Mouse (Mus musculus): ENCODE measurements around the gene Tle4.

The Tle4 gene

DNA sequence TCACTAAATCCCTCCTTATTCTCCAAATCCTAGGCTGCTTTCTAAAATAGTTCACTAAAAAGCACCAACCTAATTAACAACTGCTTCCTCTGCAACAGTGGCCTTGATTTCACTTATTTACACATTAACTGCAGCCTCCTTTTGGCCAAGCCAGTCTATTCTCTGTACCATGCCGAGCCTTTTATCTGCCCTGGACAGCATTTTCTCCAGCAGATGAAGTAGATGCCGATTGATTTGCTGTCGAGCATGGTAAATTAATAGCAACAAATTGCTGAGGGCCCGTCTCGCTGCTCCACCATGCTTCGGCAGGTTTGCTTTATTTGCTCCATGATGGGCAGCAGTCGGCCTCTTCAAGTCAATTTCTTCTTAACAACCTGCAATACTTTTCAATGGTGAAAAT is 7.7 kb downstream of the Tle4 start:
- no peak for DNase-seq (ENCODE audit: low spot score)

DNA sequence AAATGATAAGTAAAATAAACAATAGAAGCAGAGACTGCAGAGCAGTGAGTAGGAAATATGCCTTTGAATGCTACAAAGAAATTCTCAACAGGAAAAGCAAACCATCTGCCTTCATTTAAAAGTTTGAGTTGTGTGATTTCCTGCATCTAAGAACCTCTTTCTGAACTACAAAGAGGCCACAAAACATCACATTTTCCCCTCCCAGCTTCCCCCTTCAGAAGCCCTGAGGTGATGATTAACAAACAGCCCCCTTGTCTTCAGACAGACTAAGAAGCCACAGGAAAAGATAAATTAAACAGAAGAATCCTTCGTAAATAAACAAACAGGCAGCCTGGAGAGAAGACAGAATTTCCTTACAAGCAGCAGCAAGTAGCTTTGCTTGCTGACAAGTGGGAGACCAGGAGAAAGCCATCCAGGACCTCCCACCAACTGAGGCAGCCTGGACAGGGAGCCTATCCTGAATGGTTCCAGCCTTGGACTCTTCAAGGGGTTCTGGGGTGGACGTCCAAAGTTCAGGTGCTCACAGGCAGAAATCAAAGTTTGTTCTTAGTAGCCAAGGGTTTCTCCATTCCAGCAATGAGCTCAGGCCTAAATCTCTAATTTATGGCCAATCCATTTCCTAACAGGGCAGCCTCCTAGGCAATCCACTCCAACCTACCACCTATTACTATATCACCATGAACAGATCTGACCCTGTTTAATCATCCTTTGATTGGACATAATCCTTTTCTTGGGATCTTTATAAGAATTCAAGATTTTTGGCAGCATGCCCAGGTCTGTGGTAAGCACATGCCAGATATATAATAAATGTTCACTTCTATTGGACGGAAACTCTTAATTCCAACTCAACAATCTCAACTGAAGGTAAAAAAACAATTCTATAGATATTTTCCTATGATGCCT is 9.4 kb downstream of the Tle4 start:
- DNase-seq (ENCODE audit: low spot score), result no peak

DNA sequence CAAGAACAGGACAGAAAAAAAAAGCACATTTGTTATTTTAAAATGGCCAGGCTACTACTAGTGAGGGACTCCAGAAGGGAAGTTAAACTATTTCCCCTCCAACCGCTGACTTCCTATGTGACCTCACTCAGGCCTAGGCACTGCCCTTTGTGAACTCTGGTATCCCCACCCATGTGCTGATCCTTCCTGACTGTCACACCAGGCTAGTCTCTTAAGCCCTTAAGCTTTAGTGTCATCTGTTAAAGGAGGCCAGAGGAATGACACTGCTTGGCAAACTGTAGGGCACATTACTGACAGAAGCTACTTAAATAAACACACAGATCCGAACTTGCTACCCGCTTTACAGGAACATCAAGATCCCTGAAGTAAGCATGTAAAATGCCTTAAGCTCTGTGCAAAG is 11.7 kb downstream of the Tle4 start:
- no peak for DNase-seq (ENCODE audit: low spot score)

DNA sequence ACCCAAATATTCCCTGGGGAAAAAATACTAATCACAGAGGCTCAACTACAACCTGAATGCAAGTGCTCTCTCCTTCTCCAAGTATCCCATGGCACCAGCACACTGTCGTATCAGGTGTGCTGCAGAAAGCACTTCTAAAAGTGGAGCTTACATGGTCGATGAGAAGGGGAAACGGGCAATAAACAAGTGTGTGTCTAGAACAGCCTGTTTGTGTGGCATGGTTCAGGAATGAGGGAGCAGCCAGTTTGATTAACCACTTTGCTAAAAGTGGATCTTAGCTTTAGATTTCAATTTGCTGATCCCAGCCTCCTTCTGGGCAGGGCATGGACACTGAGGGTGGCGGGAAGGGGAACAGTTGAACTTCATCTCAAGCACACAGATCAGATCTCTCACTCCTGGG is 12.1 kb downstream of the Tle4 start:
- no peak for DNase-seq (ENCODE audit: low spot score)

DNA sequence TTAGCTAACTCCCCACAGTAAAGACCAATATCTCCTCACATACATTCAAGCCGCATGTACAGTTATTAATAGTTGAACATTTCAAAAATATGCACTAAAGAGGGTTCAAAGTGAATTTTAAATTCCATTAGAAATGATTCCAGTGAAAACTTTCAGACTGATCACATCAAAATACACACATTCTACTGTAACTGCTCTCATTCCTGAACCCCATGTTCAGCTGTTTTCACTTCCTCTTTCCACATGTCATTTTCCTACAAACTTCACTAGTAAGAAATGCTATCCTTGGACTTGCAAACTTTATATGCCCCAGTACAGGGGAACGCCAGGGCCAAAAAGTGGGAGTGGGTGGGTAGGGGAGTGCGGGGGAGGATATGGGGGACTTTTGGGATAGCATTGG is 12.6 kb downstream of the Tle4 start:
- DNase-seq (ENCODE audit: low spot score), result no peak

DNA sequence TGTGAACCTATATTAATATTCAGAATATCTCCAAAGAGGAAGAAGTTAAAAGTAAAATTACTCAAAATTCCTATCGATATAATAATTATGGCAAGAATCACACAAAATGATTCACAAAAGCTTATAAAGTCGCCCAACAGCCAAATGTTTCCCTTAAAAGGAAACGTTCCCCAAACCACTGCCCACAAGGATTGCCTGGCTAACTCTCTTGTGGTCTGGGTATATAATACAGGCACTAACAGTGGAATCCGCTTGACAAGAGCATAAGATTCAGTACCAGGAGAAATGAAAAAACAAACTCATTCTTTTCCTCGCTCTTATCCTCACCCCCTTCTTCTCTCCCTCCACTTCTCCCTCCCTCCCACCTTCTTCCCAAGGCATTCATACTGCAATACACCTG is 19.2 kb downstream of the Tle4 start:
- DNase-seq (ENCODE audit: low spot score), result no peak

DNA sequence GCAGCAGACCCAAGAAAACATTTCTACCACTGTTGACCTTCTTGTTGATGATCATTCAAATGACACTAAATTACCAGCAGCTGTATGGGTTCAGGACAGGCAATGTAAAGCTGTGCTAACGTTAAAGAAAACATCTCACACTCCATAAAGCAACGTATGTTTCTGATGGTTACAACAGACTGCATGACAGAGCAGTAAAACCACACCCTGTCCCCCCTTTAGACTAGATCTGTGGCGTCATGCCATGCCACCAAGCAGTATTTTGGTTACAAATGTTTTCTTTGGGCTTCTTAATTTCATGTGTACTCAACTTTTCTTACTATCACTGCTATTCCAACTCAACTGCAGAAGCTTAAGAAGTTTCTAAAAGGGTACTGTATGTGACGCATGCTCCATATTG is 19.8 kb downstream of the Tle4 start:
- no peak for DNase-seq (ENCODE audit: low spot score)

DNA sequence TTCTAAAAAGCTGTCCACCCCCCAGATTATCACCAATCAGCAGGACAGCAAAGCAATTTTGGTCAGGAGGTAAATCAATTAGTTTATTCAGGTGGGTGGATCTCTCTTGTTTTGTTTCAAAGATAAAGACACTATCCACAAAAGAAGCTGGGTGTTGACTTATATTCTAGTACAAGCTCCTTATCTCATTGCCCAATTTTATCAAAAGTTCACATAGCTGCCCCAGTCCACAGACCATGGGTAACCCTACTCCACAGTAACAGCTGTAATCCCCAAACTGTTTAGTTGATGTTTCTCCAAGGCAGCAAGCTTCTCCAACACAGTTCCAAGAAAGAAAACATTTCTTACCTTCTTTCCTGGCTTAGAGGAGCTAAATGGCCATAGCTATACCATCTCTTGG is 21.5 kb downstream of the Tle4 start:
- no peak for DNase-seq (ENCODE audit: low spot score)

DNA sequence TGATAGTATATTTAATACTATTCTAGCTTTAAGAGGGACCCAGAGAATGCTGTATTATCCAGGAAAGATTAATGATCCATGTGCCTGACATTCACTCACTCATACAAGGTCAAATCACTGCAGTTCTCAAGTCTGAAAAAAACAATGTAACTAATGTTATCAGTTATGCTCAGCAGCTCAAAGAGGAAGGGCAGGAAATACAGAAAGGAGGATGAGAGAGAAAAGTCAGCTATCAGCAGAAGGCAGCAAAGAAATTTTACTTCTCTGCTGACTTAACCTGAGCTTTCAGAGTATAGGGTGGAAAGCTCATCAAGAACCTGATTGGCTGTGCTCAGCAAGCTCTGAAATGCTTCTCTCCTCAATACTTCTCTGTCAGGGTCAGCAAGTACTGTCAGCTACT is 29.0 kb downstream of the Tle4 start:
- DNase-seq (ENCODE audit: low spot score), result no peak

DNA sequence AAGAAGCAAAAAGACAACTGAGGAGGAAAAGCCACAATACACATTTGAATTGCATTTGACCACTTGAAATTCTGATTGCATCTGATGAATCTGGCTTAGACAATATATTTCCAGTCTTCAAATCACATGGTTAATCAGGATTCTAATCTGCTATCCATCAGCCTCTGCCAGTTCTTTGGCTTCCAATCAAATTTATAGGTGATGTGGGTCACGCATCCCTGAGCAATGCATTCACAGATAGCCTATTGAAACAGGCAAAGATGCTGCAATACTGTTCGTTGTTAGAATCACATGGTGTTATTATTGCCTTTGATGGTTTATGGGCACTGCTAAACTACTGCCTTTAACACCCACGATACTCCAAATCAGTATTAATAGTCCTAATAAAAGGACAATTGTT is 30.8 kb downstream of the Tle4 start:
- DNase-seq (ENCODE audit: low spot score), result no peak

DNA sequence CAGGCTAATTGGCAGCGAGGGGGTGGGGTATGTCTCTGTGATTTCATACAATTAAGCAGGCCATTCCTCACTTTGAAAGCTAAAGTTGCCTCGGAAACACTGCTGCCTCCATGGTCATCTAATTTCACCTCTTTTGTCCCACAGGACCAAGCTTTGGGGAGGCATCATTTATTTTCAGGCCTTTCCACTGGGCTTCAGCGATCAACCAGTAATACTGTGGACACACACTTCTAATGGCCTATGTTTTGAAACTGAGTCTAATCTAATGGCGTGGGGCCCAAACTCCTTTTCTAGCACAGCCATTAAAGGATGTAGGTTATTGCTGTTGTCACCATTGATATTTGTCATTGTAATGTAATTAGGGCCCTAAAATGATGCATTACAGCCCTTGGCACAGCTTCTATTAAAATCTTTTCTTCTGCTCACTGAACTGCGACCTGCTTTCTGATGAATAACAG is 31.3 kb downstream of the Tle4 start:
- DNase-seq (ENCODE audit: low spot score), result no peak

DNA sequence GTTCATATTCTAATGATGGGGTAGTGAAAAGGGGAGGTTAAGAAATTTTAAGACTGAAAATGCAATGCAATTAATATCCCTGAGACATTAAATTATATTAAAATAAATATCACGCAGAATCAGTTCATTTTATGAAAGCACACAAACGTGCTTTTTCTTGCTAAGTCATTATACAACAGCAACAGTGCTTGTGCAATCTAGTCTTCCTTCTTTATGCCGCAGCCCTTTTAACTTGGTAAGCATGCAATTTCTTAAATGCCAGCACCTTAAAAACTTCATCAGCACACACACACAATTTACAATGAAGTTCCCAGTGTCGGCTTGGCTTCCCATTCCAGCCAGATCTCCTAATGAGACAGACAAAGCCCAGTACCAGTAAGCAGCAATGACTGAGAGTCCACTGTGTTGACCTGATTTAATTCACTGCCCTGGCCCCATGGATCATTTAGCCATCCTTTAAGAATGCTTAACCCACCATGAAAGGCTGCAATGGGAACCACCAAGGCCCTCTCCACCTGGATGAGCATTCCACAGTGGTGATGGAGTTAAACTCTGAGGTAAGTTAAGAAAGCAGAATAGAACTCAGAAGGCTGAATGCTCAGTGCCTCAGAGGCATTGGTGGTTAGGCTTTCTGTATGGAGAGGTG is 32.3 kb downstream of the Tle4 start:
- DNase-seq (ENCODE audit: low spot score), result no peak

DNA sequence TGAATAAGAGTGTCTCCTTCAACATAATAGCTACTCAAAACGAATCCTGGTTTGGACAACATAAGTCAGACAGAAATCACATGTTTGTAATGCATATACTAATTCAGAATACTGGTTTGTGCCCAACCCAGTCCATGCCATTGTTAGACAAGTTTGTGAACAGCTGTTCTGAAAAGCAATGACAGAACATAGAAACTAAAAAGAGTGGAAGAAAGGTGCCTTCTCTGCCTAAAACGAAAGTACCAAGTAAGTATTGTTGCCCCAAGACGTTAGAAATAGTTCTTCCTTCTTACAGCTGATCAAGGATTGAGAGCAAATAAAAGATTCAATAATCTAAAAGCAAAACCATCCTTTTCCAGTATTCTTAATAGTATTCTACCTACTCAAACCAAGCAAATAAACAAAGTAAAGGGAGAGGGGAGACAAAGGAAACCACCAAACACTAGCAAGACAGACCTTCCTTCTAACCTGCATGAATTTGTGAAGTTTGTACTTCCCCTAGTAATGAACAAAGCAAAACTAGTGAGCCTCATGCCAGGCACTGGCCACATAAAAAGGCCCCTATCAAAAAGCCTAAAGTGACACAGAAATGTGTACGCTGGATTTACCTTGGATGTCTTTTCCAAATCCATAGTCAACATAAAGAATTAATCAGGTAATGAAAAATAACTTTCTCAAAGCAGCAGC is 34.4 kb downstream of the Tle4 start:
- no peak for DNase-seq (ENCODE audit: low spot score)

DNA sequence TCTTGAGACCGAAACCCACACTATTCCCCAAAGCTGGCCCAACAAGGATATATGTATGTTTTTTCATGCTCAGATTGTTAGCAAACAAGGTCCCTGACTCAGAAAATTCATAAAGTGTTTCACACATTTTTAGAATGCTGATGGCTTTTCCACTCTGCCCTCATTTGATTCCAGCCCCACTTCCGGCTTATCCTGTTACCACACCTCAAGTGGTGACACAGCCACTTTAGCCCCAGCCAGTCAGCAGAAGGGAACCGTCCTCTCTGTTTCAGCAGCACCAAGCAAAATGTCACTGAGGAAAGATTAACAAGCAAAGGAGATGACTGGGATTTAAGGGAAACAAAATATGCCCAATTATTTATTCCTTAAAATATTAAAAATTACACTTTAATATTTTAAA is 50.0 kb downstream of the Tle4 start:
- no peak for DNase-seq (ENCODE audit: low spot score)

DNA sequence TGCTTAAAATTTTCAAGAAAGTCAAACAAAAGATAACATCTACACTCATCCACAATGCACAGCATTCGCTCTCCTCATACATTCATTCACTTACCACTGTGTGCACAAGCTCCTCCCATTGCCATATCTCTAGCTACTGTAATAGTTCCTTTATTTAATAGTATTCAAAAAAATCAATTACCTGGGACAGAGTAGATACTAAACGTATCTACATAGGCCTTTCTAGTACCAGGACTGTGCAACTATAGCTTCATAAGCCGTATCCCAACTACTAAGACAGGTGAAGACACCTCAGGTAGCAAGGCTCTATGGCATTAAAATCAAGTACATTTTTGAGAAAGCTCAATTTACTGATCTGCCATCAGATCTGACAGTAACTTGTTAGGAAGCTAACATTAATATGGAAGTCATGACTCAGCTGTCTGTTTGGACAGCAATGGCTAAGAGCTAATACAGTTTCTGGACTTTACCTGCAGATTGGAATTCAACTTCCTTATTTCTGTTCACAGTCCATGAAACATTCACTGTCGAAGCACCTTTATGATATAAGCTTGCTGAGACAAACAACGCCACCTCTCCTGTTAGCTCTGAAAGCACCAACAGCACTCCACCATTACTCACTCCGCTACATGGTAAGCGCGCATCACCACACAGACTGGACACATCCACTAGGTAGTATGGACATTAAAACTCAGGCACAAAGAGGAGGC is 50.6 kb downstream of the Tle4 start:
- DNase-seq (ENCODE audit: low spot score), result no peak

DNA sequence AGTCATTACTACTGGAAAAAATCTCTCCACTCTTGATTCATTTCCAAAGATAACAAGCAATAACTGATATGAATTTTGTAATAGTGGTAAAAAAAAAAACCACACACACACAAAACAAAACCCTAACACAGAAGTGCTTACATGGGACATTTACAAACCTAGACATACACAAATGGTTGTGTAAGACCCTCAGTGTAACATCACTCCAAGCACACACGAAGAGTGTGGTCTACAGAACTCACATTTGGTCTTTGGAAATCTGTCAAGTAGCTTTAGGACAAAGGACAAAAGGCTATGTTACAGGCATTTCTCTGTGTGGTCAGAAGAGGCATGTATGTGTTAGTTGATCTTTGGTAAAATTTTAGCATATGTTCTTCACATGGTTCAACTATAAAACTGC is 52.4 kb downstream of the Tle4 start:
- DNase-seq (ENCODE audit: low spot score), result no peak

DNA sequence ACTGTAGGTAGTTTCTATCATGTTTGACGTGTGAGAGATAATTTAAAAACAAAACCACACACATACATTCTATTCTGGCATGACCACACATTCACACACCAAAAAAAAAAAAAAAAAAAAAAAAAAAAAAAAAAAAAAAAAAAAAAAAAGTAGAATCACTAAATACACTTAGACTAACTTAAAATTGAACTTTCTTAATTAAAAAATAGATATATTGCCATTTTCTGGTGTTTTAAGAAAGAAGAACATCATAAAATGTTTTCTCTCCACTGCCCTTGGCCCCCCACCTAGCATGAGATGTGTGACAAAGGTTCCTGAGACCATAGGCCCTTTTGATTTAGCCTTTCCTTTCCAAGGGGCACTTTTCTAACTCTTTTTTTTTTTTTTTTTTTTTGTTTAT is 54.5 kb downstream of the Tle4 start:
- DNase-seq (ENCODE audit: low spot score), result no peak

DNA sequence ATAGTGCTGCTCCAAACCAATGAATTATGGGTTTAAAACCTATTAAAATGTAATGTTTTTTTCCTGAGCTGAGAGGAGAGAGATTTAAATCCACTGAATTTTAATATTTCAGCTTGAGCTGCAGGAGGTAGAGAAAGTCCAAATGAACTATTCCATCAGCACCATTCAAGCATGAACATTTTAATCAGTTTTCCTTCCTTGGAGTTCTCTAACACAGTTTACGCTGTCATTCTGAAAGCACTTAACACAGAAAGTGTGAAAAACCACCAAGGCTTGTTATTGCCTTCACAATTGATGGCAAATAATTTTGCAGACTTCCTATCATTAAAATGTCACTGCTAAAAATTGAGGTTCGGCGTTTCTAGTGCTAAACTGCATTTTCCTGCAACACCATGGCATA is 57.2 kb downstream of the Tle4 start:
- no peak for DNase-seq (ENCODE audit: low spot score)

DNA sequence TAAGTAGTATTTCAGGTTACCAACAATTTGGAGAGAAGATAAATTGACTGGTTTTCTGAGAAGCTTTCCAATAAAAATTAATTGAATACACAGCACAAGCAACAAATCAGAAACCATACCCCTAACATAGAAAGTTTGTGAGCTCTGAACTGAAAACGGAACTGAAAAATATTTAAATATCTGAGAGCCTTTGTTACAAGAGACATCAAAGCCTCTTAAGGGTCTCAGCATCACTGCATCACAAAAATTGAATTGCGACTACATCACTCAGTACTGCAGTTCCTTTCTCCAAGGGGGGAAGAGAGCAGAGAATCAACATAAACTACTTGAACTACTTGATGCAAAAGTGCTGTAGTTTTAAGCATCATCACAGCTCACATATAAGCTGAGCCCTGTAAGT is 61.2 kb downstream of the Tle4 start:
- DNase-seq (ENCODE audit: low spot score), result no peak

DNA sequence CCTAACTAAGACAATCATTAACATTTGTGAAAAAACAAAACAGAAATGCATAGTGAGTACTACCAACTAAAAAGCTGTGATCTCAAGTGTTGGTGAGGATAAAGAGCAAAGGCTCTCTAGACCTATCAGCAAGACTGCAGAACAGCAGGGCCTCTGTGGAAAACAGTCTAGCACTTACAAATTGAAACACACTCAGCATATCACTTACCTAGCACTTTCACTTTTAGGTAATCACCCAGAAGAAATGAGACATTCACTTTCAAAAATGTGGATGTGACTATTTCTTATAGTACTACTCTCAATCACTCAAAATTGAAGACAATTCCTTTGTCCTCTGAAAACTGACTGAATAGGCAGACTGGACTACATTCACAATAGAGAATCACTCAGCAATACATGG is 63.4 kb downstream of the Tle4 start:
- no peak for DNase-seq (ENCODE audit: low spot score)

DNA sequence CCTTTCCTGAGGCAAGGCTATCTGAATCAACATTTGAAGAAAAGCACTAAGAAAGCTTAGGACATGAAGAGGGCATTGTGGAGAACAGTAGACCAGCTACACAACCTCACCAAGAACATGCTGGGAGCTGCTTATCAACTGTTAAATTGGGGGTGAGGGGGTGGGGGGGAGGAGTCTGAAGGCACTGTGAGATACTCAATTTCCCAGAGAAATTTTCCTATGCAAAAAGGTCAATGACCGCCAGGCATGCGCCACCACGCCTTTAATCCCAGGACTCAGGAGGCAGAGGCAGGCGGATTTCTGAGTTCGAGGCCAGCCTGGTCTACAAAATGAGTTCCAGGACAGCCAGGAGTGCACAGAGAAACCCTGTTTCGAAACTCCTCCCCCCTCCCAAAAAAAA is 65.0 kb downstream of the Tle4 start:
- DNase-seq (ENCODE audit: low spot score), result no peak

DNA sequence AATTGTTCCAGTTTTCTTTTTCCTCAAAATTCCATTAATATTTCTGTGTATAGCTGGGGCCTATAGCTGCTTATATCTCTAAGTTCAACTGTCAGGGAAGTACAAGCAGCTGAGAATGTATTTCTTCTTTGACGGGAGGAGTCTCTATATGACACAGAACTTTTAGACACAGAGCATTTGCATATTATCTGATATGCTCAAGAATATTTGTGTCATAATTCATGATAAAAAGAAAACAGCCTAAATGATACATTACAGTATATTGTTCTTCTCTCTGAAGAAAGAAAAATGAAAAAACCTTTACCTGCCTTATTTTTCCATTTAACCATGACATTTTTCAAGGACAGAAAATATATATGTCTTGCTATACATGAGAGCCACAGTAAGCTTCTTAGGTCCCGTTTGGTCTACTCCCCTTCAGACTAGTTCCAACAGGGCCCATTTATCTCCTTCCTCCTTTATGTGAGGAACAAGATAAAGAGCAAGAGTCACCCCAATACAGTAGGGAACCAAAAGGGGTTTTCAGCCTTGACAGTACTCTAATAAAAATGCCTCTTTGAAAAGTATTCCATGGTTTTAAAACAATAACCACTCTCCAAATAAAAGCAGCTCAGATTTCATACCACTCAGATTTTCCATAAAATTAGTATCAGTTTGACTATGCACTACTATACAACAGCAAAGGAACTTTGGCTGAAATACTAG is 77.6 kb downstream of the Tle4 start:
- no peak for DNase-seq (ENCODE audit: low spot score)
